In the genomic region with DNA sequence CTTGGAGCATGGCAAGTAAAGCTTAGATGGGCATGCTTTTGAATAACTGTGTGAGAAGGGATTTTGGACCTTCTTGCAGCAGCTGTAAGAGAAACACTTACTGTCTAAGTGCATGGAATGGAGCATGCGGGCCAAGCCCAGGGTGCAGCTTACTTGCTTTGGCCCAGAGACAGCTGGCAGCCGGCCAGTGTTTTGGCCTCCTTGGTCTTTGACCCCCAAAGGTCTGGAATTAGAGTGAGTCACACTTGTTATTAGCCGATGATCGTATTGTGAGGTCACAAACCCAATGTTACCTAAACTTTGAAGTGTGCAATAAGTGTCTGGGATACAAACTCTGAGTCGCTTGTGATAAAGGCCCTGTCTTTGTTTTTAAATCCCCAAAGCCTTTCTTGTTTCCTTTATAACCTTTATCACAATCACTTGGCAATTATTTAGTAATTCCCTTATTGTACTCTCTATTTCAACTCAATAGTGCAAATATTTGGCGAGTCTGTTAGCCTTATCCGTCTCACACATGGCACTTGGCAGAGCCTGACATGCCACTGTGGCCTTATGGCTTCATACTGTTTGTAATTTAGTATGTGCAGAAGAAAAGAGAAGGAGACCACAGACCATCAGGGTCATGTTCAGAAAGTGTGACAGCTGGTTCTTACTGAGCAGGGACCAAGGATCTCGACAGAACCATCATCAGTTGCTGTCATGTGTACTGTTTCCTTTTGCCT, we compare ENCODE assay signal across 10 mouse cellular contexts. TPM values are rescaled to one million over a fixed set of nuclear protein-coding genes. Genes with fewer than 3 reads are reported as not detected.
DNase-seq lines count a peak whose midpoint lies in the region; ATAC-seq and TF ChIP-seq lines count a peak whose summit lies in the region.
"Had no signal": no experiment of that assay in that cellular context is flagged by ENCODE, and none has a peak within 500 bp of the region (broad histone marks: within the 10 kb centered on the region; RNA-seq: fewer than 3 reads in every experiment).

No protein-coding gene starts in this region.

- H3K9ac ChIP-seq in kidney, embryonic 14.5 days (ENCODE audit: low read depth, low read length): no peak overlapping the region
- H3K9ac ChIP-seq: limb, embryonic 13.5 days had no signal

- no peak for TF ChIP-seq POLR2A in embryonic fibroblast, embryonic 13.5 days (IDR thresholded peaks at IDR 0.05; ENCODE audit: low read depth, low read length)
- TF ChIP-seq POLR2A in thymus, adult 2 months (IDR thresholded peaks at IDR 0.05; ENCODE audit: control insufficient read depth, extremely low read depth, insufficient read depth, low read length, poor library complexity): no peak

- WGBS in kidney, embryonic 14.5 days: 47% methylated on average over 8 of the region's 8 CpGs
- 89% methylated on average over 8 of the region's 8 CpGs for WGBS in thymus, adult 2 months

- H3K27me3 ChIP-seq in kidney, embryonic 14.5 days (ENCODE audit: control insufficient read depth, insufficient read depth, low read length): no peaks in the 10 kb centered on the region; the same call in 1 of the 2 replicates
- H3K27me3 ChIP-seq in thymus, adult 2 months (ENCODE audit: control insufficient read depth, insufficient read depth, low read length): no peaks in the 10 kb centered on the region
- H3K27me3 ChIP-seq: limb, embryonic 13.5 days had no signal

- H3K27ac ChIP-seq in kidney, embryonic 14.5 days (ENCODE audit: low read depth, low read length): no peak overlapping the region
- H3K27ac ChIP-seq in embryonic fibroblast, embryonic 13.5 days (ENCODE audit: insufficient read depth, low read length): 0 out of 2 replicates have a peak overlapping the region, but pooled peaks have one; percentile 54
- no peak overlapping the region for H3K27ac ChIP-seq in thymus, adult 2 months (ENCODE audit: control insufficient read depth, insufficient read depth, low read length)
- H3K27ac ChIP-seq: limb, embryonic 13.5 days had no signal

- no peak overlapping the region for H3K4me3 ChIP-seq in kidney, embryonic 14.5 days (ENCODE audit: low read length)
- no peak overlapping the region for H3K4me3 ChIP-seq in embryonic fibroblast, embryonic 13.5 days (ENCODE audit: insufficient read depth, low read length)
- no peak overlapping the region for H3K4me3 ChIP-seq in thymus, adult 2 months (ENCODE audit: control insufficient read depth, insufficient read depth, low read length)
- H3K4me3 ChIP-seq: limb, embryonic 13.5 days had no signal

- no peak for TF ChIP-seq CTCF in embryonic fibroblast, embryonic 13.5 days (IDR thresholded peaks at IDR 0.05; ENCODE audit: borderline replicate concordance, insufficient read depth, low read length)
- TF ChIP-seq CTCF in thymus, adult 2 months (IDR thresholded peaks at IDR 0.05; ENCODE audit: borderline replicate concordance, control insufficient read depth, extremely low read depth, insufficient read depth, low read length, poor library complexity): no peak

- no peak overlapping the region for H3K4me2 ChIP-seq in kidney, embryonic 14.5 days (replicated peaks; ENCODE audit: low read depth, low read length)
- H3K4me2 ChIP-seq: limb, embryonic 13.5 days had no signal

- H3K36me3 ChIP-seq in kidney, embryonic 14.5 days (ENCODE audit: control insufficient read depth, insufficient read depth, low read length): no peaks in the 10 kb centered on the region
- no peaks in the 10 kb centered on the region for H3K36me3 ChIP-seq in thymus, adult 2 months (ENCODE audit: control insufficient read depth, insufficient read depth, low read length)
- H3K36me3 ChIP-seq: limb, embryonic 13.5 days had no signal

- peak; percentile 85 for DNase-seq in kidney, adult 18-20 months
- DNase-seq in kidney, adult 9 months: peak; percentile 93
- peak; percentile 32 for DNase-seq in ovary, postnatal 10 days (ENCODE audit: low spot score)
- DNase-seq in spleen, postnatal 14 days (ENCODE audit: low spot score in 2 of 2): no peak
- no peak for DNase-seq in thymus, adult 2 months
- no peak for DNase-seq in spleen, postnatal 4 days (ENCODE audit: low spot score in 2 of 2)

- 0 out of 2 replicates have a peak, but pooled peaks cover 8% of the 10 kb centered on the region for H3K4me1 ChIP-seq in kidney, embryonic 14.5 days (ENCODE audit: control insufficient read depth, insufficient read depth, low read length)
- H3K4me1 ChIP-seq in embryonic fibroblast, embryonic 13.5 days (ENCODE audit: control insufficient read depth, insufficient read depth, low read length): peaks cover 4% of the 10 kb centered on the region
- H3K4me1 ChIP-seq in thymus, adult 2 months (replicated peaks; ENCODE audit: control insufficient read depth, insufficient read depth, low read length): no peaks in the 10 kb centered on the region
- H3K4me1 ChIP-seq: limb, embryonic 13.5 days had no signal

- H3K9me3 ChIP-seq in kidney, embryonic 14.5 days (ENCODE audit: control insufficient read depth, low read length): no peaks in the 10 kb centered on the region
- H3K9me3 ChIP-seq: limb, embryonic 13.5 days had no signal

- ATAC-seq in kidney, embryonic 14.5 days (ENCODE audit: low FRiP score, low TSS enrichment): no peak

RNA-seq across cellular contexts. Expression of gene Tnfsf15, which starts 26.8 kb away (rescaled TPM):
- 0.49 and 0.59 TPM in 2 replicates for polyA plus RNA-seq in kidney, embryonic 14.5 days (2014; fragmentation: Nextera tagmentation; extraction: Ambion mirVana)
- 2.5 and 3.3 TPM in 2 replicates for polyA plus RNA-seq in embryonic fibroblast, embryonic 13.5 days (2011; ENCODE audit: insufficient read length, low read depth, missing spikeins)
- polyA plus RNA-seq in thymus, adult 2 months (2012; rRNA removed): 0.24 and 0.27 TPM in 2 replicates
- polyA plus RNA-seq: cortical plate, adult 2 months had no signal

RNA-seq across cellular contexts. Expression of gene Gm11214, which starts 54.9 kb away (rescaled TPM):
- not detected in 2 replicates for polyA plus RNA-seq in kidney, embryonic 14.5 days (2014; fragmentation: Nextera tagmentation; extraction: Ambion mirVana)
- not detected in 2 replicates for polyA plus RNA-seq in embryonic fibroblast, embryonic 13.5 days (2011; ENCODE audit: insufficient read length, low read depth, missing spikeins)
- not detected in 2 replicates for polyA plus RNA-seq in thymus, adult 2 months (2012; rRNA removed)
- polyA plus RNA-seq: cortical plate, adult 2 months; limb, embryonic 13.5 days had no signal

Comparison
In these comparisons a context has a peak if more than half of its experiments do, and no peak if none do; other contexts are left out.
1. DNase-seq: peak in kidney, adult 18-20 months (single experiment), kidney, adult 9 months (single experiment) and ovary, postnatal 10 days (single experiment); none in spleen, postnatal 14 days (0 of 2), thymus, adult 2 months (single experiment) and spleen, postnatal 4 days (0 of 2).